Mouse (Mus musculus) hindbrain, embryonic 14.5 days (tissue): Measurements from ENCODE around the gene Ankrd12. TPM values are rescaled to one million over a fixed set of nuclear protein-coding genes. Genes with fewer than 3 reads are reported as not detected.
A peak's percentile ranks its signal among the peaks of the same experiment; 100 is the strongest.
"Not testable (repeated sequence)": the region's sequence is repeated elsewhere in the genome, so short reads cannot be mapped to it uniquely, and the experiment has no call there.

ENCODE experiments used
- ATAC-seq: fragments of 200-750 bp; cut with Nextera tagmentation; 2 replicates; pipeline ENCODE4 v1.8.0; 2017; ENCODE audit warnings: moderate number of reproducible peaks, mild to moderate bottlenecking, moderate TSS enrichment, moderate library complexity; ENCODE audit not compliant: low FRiP score
- DNase-seq: peaks from one replicate; pipeline ENCODE4 v3.0.0-alpha.2; 2015; ENCODE audit warnings: low spot score
- H3K27ac ChIP-seq: fragments of 300-500 bp; sonication (generic); 2 replicates; pipeline ENCODE4 v1.5.1; 2014; ENCODE audit warnings: mild to moderate bottlenecking, moderate library complexity
- H3K27me3 ChIP-seq: fragments of 300-500 bp; sonication (generic); 2 replicates; pipeline ENCODE4 v1.6.1; 2014; ENCODE audit warnings: mild to moderate bottlenecking, low read length, mixed read lengths; ENCODE audit not compliant: control insufficient read depth, insufficient read depth
- H3K36me3 ChIP-seq: fragments of 300-500 bp; sonication (generic); replicated peaks from 2 replicates; pipeline ENCODE4 v1.6.1; 2014; ENCODE audit not compliant: control insufficient read depth, insufficient read depth
- H3K4me1 ChIP-seq: fragments of 300-500 bp; sonication (generic); replicated peaks from 2 replicates; pipeline ENCODE4 v1.6.1; 2014; ENCODE audit warnings: antibody characterized with exemption, low read length, mixed read lengths; ENCODE audit not compliant: control insufficient read depth, insufficient read depth
- H3K4me2 ChIP-seq: fragments of 300-500 bp; sonication (generic); replicated peaks from 2 replicates; pipeline ENCODE4 v1.6.1; 2014; ENCODE audit warnings: mild to moderate bottlenecking, moderate library complexity
- H3K4me3 ChIP-seq: fragments of 300-500 bp; sonication (generic); replicated peaks from 2 replicates; pipeline ENCODE4 v1.5.1; 2014; ENCODE audit warnings: mild to moderate bottlenecking, low read length
- H3K9ac ChIP-seq: fragments of 300-500 bp; sonication (generic); 2 replicates; pipeline ENCODE4 v1.6.1; 2014
- H3K9me3 ChIP-seq: fragments of 300-500 bp; sonication (generic); 2 replicates; pipeline ENCODE4 v1.6.1; 2016; ENCODE audit warnings: low read length; ENCODE audit not compliant: control insufficient read depth
- WGBS: fragments of 180-500 bp; shearing (Covaris S2); extraction: QIAGEN DNeasy Blood & Tissue Kit; methylation state at CpG from one replicate; pipeline ENCODE4 v1.1.7; 2014; 5-methylcytosine and 5-hydroxymethylcytosine counted together
- polyA plus RNA-seq: library from polyadenylated mRNA; unstranded; fragments of >200 nt; fragmentation: Nextera tagmentation; extraction: Ambion mirVana; gene quantifications from 2 replicates; pipeline ENCODE4 v1.2.1, GENCODE M21; 2014

The Ankrd12 gene
- polyA plus RNA-seq, 1 experiment from 2014 or later: 157 TPM

GRCm38 (mm10) chr17:66091392-66091791, 14.5 kb upstream of the Ankrd12 start:
- Histone ChIP-seq H3K27ac (no peak overlapping the region), H3K4me2 (no peak overlapping the region), H3K4me1 (no peaks in the 10 kb centered on the region), H3K27me3 (no peaks in the 10 kb centered on the region), H3K4me3 (no peak overlapping the region), H3K36me3 (peaks cover 30% of the 10 kb centered on the region), H3K9me3 (no peaks in the 10 kb centered on the region), H3K9ac (no peak overlapping the region)
- 91% methylated on average over 2 of the region's 2 CpGs for WGBS
- DNase-seq: no peak
- no peak for ATAC-seq

GRCm38 (mm10) chr17:66090251-66090650, 13.4 kb upstream of the Ankrd12 start:
- H3K9ac ChIP-seq: no peak overlapping the region
- H3K4me2 ChIP-seq: no peak overlapping the region
- no peak overlapping the region for H3K27ac ChIP-seq
- no peak for ATAC-seq
- H3K27me3 ChIP-seq: no peaks in the 10 kb centered on the region
- H3K36me3 ChIP-seq: peaks cover 42% of the 10 kb centered on the region
- H3K9me3 ChIP-seq: no peaks in the 10 kb centered on the region
- H3K4me3 ChIP-seq: no peak overlapping the region
- no peak for DNase-seq
- no peaks in the 10 kb centered on the region for H3K4me1 ChIP-seq

- Histone ChIP-seq H3K4me1 (no peaks in the 10 kb centered on the region), H3K4me2 (no peak overlapping the region), H3K4me3 (no peak overlapping the region), H3K27ac (no peak overlapping the region), H3K9ac (no peak overlapping the region), H3K27me3 (no peaks in the 10 kb centered on the region), H3K9me3 (no peaks in the 10 kb centered on the region), H3K36me3 (peaks cover 66% of the 10 kb centered on the region)
- WGBS: 100% methylated on average over 1 of the region's 1 CpGs
- DNase-seq: no peak
- no peak for ATAC-seq
These were observed 8.1 kb upstream of the Ankrd12 start for GRCm38 (mm10) chr17:66085038-66085437.

- Histone ChIP-seq H3K4me3 (no peak overlapping the region), H3K9me3 (no peaks in the 10 kb centered on the region), H3K4me2 (no peak overlapping the region), H3K9ac (no peak overlapping the region), H3K4me1 (no peaks in the 10 kb centered on the region), H3K27ac (no peak overlapping the region), H3K36me3 (peaks cover 68% of the 10 kb centered on the region), H3K27me3 (no peaks in the 10 kb centered on the region)
- 86% methylated on average over 1 of the region's 1 CpGs for WGBS
- DNase-seq (no peak), ATAC-seq (no peak)
These were observed 7.6 kb upstream of the Ankrd12 start for GRCm38 (mm10) chr17:66084486-66084885.

- Histone ChIP-seq H3K36me3 (peaks cover 29% of the 10 kb centered on the region), H3K4me2 (peak overlapping the region; percentile 89), H3K9me3 (no peaks in the 10 kb centered on the region), H3K4me1 (peaks cover 32% of the 10 kb centered on the region), H3K27me3 (no peaks in the 10 kb centered on the region), H3K27ac (peak overlapping the region; percentile 97), H3K9ac (peak overlapping the region; percentile 93), H3K4me3 (peak overlapping the region; percentile 96)
- WGBS: under 1% methylated on average over 23 of the region's 23 CpGs
- ATAC-seq (peak; percentile 71), DNase-seq (peak; percentile 33)
These were observed 555 bp upstream of the Ankrd12 start for GRCm38 (mm10) chr17:66077437-66077850.

- under 1% methylated on average over 77 of the region's 95 CpGs for WGBS
- Histone ChIP-seq H3K9ac (peak overlapping the region; percentile 93), H3K27ac (peak overlapping the region; percentile 97), H3K27me3 (no peaks in the 10 kb centered on the region), H3K4me3 (peak overlapping the region; percentile 96), H3K9me3 (no peaks in the 10 kb centered on the region), H3K4me2 (peak overlapping the region; percentile 89), H3K36me3 (peaks cover 26% of the 10 kb centered on the region), H3K4me1 (peaks cover 32% of the 10 kb centered on the region)
- peak; percentile 58 for DNase-seq
- ATAC-seq: peak; percentile 84
These were observed 538 bp downstream of the Ankrd12 start for GRCm38 (mm10) chr17:66076174-66076927.

GRCm38 (mm10) chr17:66075827-66076173, 1.1 kb downstream of the Ankrd12 start:
- DNase-seq: no peak

GRCm38 (mm10) chr17:66073971-66074370, 2.9 kb downstream of the Ankrd12 start:
- Histone ChIP-seq H3K4me1 (peaks cover 32% of the 10 kb centered on the region), H3K4me2 (no peak overlapping the region), H3K27ac (no peak overlapping the region), H3K9me3 (no peaks in the 10 kb centered on the region), H3K36me3 (peaks cover 4% of the 10 kb centered on the region; the same call in 1 of the 2 replicates), H3K4me3 (no peak overlapping the region), H3K9ac (no peak overlapping the region), H3K27me3 (no peaks in the 10 kb centered on the region)
- ATAC-seq (no peak), DNase-seq (no peak)
- 89% methylated on average over 7 of the region's 7 CpGs for WGBS

More at GRCm38 (mm10) chr17:66075827-66076173, 1.1 kb downstream of the Ankrd12 start:
- H3K27ac ChIP-seq: peak overlapping the region; percentile 97
- H3K4me2 ChIP-seq: peak overlapping the region; percentile 89
- H3K27me3 ChIP-seq: no peaks in the 10 kb centered on the region
- H3K4me3 ChIP-seq: peak overlapping the region; percentile 96
- ATAC-seq: no peak
- WGBS: 6% methylated on average over 12 of the region's 12 CpGs
- H3K36me3 ChIP-seq: peaks cover 20% of the 10 kb centered on the region
- peak overlapping the region; percentile 93 for H3K9ac ChIP-seq
- peaks cover 32% of the 10 kb centered on the region for H3K4me1 ChIP-seq
- no peaks in the 10 kb centered on the region for H3K9me3 ChIP-seq

- not testable (repeated sequence) for H3K4me1 ChIP-seq, H3K4me3 ChIP-seq, H3K9ac ChIP-seq, H3K4me2 ChIP-seq, H3K27ac ChIP-seq, H3K9me3 ChIP-seq, ATAC-seq, H3K27me3 ChIP-seq, DNase-seq, H3K36me3 ChIP-seq
- WGBS: 93% methylated on average over 2 of the region's 2 CpGs
These were observed 7.9 kb downstream of the Ankrd12 start for GRCm38 (mm10) chr17:66069036-66069435.
